Mouse (Mus musculus) heart, embryonic 13.5 days (tissue): ENCODE measurements around the gene Gm7544. TPM values are rescaled to one million over a fixed set of nuclear protein-coding genes. Genes with fewer than 3 reads are reported as not detected.
"Not testable (repeated sequence)": the region's sequence is repeated elsewhere in the genome, so short reads cannot be mapped to it uniquely, and the experiment has no call there.

Experiments used
- ATAC-seq: fragments of 200-750 bp; cut with Nextera tagmentation; 2 replicates; pipeline ENCODE4 v1.8.0; 2017; ENCODE audit warnings: moderate TSS enrichment; ENCODE audit not compliant: insufficient number of reproducible peaks, low FRiP score, low TSS enrichment; ENCODE audit errors: extremely low read depth
- H3K27ac ChIP-seq: fragments of 300-500 bp; sonication (generic); replicated peaks from 2 replicates; pipeline ENCODE4 v1.5.1; 2015; ENCODE audit warnings: moderate library complexity, mild to moderate bottlenecking, inconsistent platforms
- H3K27me3 ChIP-seq: fragments of 300-500 bp; sonication (generic); replicated peaks from 2 replicates; pipeline ENCODE4 v1.6.1; 2015; ENCODE audit warnings: mild to moderate bottlenecking, inconsistent platforms
- H3K36me3 ChIP-seq: fragments of 300-500 bp; sonication (generic); 2 replicates; pipeline ENCODE4 v1.6.1; 2015; ENCODE audit warnings: mild to moderate bottlenecking, inconsistent platforms
- H3K4me1 ChIP-seq: fragments of 300-500 bp; sonication (generic); 2 replicates; pipeline ENCODE4 v1.6.1; 2015; ENCODE audit warnings: inconsistent platforms
- H3K4me2 ChIP-seq: fragments of 300-500 bp; sonication (generic); 2 replicates; pipeline ENCODE4 v1.6.1; 2015; ENCODE audit warnings: inconsistent platforms, mild to moderate bottlenecking, moderate library complexity
- H3K4me3 ChIP-seq: fragments of 300-500 bp; sonication (generic); 2 replicates; pipeline ENCODE4 v1.5.1; 2015; ENCODE audit warnings: moderate library complexity, mild to moderate bottlenecking, inconsistent platforms
- H3K9ac ChIP-seq: fragments of 300-500 bp; sonication (generic); 2 replicates; pipeline ENCODE4 v1.6.1; 2015; ENCODE audit warnings: inconsistent platforms, mild to moderate bottlenecking, moderate library complexity
- H3K9me3 ChIP-seq: fragments of 300-500 bp; sonication (generic); 2 replicates; pipeline ENCODE4 v1.6.1; 2016; ENCODE audit warnings: inconsistent platforms
- WGBS: fragments of 180-500 bp; shearing (Covaris S2); methylation state at CpG from one replicate; pipeline ENCODE4 v1.1.7; 2015; ENCODE audit warnings: mixed read lengths; 5-methylcytosine and 5-hydroxymethylcytosine counted together
- polyA plus RNA-seq: library from polyadenylated mRNA; unstranded; fragments of >200 nt; fragmentation: Nextera tagmentation; extraction: Ambion mirVana; gene quantifications from 2 replicates; pipeline ENCODE4 v1.2.1, GENCODE M21; 2015

Gm7544 gene
- polyA plus RNA-seq, 1 experiment from 2014 or later, result not detected

DNA sequence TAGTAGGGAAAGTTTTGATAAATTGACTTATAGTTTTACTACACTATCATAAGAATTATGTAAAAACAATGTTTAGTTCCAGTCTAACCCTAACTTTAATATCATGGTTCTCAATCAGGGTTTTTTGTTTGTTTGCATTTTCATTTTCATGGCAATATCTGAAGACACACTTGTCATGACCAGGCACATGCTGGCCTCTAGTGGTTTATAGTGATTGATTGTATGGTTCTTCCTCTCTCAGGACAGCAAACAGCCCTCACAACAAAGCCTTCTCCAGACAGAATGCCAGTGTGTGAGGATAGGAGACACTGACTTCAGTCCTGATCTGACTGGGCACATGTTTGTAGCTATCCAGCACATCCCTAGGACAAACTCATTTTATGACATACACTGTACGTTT, 17.4 kb upstream of the Gm7544 start:
- no peak for ATAC-seq
- Histone ChIP-seq H3K9ac (no peak overlapping the region), H3K4me1 (peaks cover 38% of the 10 kb centered on the region), H3K27ac (peak overlapping the region; percentile 59; the same call in 1 of the 2 replicates), H3K4me3 (no peak overlapping the region), H3K27me3 (no peaks in the 10 kb centered on the region), H3K9me3 (no peaks in the 10 kb centered on the region), H3K36me3 (no peaks in the 10 kb centered on the region), H3K4me2 (no peak overlapping the region)
- WGBS, result 73% methylated on average over 1 of the region's 1 CpGs

DNA sequence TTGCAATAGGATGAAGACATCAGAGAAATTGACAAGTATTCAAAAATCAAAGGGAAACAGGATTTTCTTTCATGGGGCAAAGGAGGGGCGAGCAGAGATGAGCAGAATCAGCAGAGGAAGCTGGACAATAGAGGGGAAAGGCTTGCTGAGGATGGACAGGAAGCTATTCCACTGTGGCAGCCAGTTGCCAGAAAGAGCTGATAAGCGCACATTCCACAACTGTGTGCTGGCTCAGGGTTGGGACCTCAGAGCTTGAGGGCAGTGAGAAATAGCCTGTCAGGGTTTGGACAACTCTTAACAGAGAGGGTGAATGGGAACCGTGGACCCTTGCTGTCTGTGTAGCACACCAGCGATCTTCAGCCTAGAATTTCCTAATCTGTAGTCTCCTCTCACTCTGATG, 16.2 kb upstream of the Gm7544 start:
- Histone ChIP-seq H3K9me3 (no peaks in the 10 kb centered on the region), H3K4me1 (peaks cover 38% of the 10 kb centered on the region), H3K27ac (peak overlapping the region; percentile 73), H3K27me3 (no peaks in the 10 kb centered on the region), H3K4me3 (no peak overlapping the region), H3K9ac (0 out of 2 replicates have a peak overlapping the region, but pooled peaks have one; percentile 12), H3K4me2 (peak overlapping the region; percentile 35), H3K36me3 (no peaks in the 10 kb centered on the region)
- WGBS, result 10% methylated on average over 4 of the region's 4 CpGs
- ATAC-seq, result peak; percentile 61

GRCm38 (mm10) chr1:82966413-82966812, 10.6 kb upstream of the Gm7544 start:
- Histone ChIP-seq H3K36me3 (no peaks in the 10 kb centered on the region), H3K4me3 (no peak overlapping the region), H3K4me1 (peaks cover 8% of the 10 kb centered on the region), H3K27me3 (no peaks in the 10 kb centered on the region), H3K9me3 (no peaks in the 10 kb centered on the region), H3K27ac (no peak overlapping the region), H3K4me2 (no peak overlapping the region), H3K9ac (no peak overlapping the region)
- ATAC-seq, result no peak
- WGBS, result 64% methylated on average over 3 of the region's 3 CpGs

DNA sequence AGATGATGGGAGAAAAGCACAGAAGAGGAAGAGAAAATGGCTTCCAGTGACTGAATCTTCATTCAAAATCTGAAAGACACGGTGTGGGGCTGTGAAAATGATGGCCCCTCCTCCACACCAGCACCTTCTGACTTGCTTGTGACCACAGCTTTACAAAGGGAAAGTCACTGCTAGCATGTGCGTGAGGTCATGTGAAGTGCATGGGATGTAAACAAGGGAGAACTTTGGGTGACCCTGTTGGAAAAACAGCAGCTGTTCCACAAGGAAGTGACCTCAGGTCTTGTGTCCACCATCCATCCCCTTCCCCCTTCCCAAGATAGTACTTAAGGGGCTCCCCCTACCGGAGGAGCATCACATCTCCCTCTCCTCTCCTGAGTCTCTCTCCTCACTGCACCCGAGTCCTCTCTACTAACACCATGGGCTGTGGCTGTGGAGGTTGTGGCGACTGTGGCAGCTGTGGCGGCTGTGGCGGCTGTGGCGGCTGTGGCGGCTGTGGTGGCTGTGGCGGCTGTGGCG, 4.1 kb upstream of the Gm7544 start, which contains the start of gene Gm47955:
Gene Gm47955, plus strand, starts transcription at position 417 of the 516 bp plus-strand sequence.
- ATAC-seq, result no peak
- H3K9me3 ChIP-seq, result no peaks in the 10 kb centered on the region
- H3K4me1 ChIP-seq, result peaks cover 4% of the 10 kb centered on the region; the same call in 1 of the 2 replicates
- H3K36me3 ChIP-seq, result no peaks in the 10 kb centered on the region
- 82% methylated on average over 11 of the region's 11 CpGs for WGBS
- H3K4me3 ChIP-seq, result no peak within 1 kb of the TSS
- H3K4me2 ChIP-seq, result no peak within 1 kb of the TSS
- no peak within 1 kb of the TSS for H3K9ac ChIP-seq
- H3K27ac ChIP-seq, result no peak within 1 kb of the TSS
- no peaks in the 10 kb centered on the region for H3K27me3 ChIP-seq

GRCm38 (mm10) chr1:82948601-82949000, 7.2 kb downstream of the Gm7544 start:
- Histone ChIP-seq H3K36me3 (no peaks in the 10 kb centered on the region), H3K4me2 (no peak overlapping the region), H3K9me3 (no peaks in the 10 kb centered on the region), H3K9ac (no peak overlapping the region), H3K4me1 (peaks cover 3% of the 10 kb centered on the region; the same call in 1 of the 2 replicates), H3K4me3 (no peak overlapping the region), H3K27ac (no peak overlapping the region), H3K27me3 (no peaks in the 10 kb centered on the region)
- WGBS, result 81% methylated on average over 2 of the region's 2 CpGs
- no peak for ATAC-seq

- H3K4me1 ChIP-seq, H3K27ac ChIP-seq, H3K27me3 ChIP-seq, ATAC-seq, H3K36me3 ChIP-seq, H3K4me2 ChIP-seq, H3K9ac ChIP-seq, H3K9me3 ChIP-seq, H3K4me3 ChIP-seq: not testable (repeated sequence)
- 100% methylated on average over 2 of the region's 2 CpGs for WGBS
Observed at GRCm38 (mm10) chr1:82946029-82946428, 9.8 kb downstream of the Gm7544 start.

GRCm38 (mm10) chr1:82943295-82943694, 12.5 kb downstream of the Gm7544 start, which contains the start of gene A030003K21Rik:
A030003K21Rik (minus strand) TSS chr1:82943388.
- not testable (repeated sequence) for ATAC-seq, H3K4me2 ChIP-seq, H3K27ac ChIP-seq, H3K4me3 ChIP-seq, H3K36me3 ChIP-seq, H3K9ac ChIP-seq, H3K4me1 ChIP-seq, H3K27me3 ChIP-seq
- H3K9me3 ChIP-seq, result peaks cover 17% of the 10 kb centered on the region
- no CpG with 5 or more reads among the region's 6 CpGs for WGBS

DNA sequence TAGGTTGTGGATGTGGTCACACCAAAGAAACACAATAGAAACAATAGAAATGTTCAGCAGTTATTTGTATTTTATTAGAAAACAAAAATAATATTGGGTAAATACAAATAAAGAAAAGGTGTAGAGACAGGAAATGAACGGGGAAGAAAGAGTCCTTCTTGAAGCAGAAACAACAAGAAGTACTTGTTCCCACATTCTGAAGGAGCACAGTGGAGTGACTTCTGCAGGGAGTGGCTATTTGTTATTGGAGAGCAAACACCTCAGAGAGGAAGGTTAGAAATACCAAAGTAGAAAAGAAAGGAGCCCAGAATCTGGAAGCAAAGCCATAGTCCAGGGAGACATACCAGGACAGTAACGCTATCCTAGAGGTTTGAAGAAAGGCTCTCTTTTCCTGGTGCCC, 13.3 kb downstream of the Gm7544 start:
- WGBS, result 88% methylated on average over 2 of the region's 2 CpGs
- H3K27me3 ChIP-seq, ATAC-seq: not testable (repeated sequence)

DNA sequence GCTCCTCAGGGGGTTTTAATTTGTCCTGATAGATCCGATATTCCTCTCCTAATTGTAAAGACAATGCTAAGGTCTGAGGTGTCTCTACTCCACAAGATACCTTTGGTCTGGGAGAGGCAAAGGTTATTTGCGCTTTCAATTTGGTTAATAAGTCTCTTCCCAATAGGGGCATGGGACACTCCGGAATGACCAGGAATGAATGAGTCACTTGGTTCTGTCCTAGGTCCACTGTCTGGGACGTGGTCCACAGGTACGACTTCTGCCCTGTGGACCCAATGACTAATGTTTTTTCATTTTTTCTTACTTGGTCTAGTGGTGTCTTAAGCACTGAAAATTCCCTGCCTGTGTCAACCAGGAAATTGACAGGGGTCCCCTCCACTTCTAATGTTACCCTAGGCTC, 17.1 kb downstream of the Gm7544 start:
- Histone ChIP-seq H3K36me3 (no peaks in the 10 kb centered on the region), H3K9me3 (peaks cover 17% of the 10 kb centered on the region), H3K27ac (no peak overlapping the region)

More for the DNA sequence above, 13.3 kb downstream of the Gm7544 start:
- H3K4me1 ChIP-seq, H3K9ac ChIP-seq, H3K27ac ChIP-seq, H3K4me2 ChIP-seq, H3K4me3 ChIP-seq, H3K36me3 ChIP-seq: not testable (repeated sequence)
- peaks cover 17% of the 10 kb centered on the region for H3K9me3 ChIP-seq

DNA sequence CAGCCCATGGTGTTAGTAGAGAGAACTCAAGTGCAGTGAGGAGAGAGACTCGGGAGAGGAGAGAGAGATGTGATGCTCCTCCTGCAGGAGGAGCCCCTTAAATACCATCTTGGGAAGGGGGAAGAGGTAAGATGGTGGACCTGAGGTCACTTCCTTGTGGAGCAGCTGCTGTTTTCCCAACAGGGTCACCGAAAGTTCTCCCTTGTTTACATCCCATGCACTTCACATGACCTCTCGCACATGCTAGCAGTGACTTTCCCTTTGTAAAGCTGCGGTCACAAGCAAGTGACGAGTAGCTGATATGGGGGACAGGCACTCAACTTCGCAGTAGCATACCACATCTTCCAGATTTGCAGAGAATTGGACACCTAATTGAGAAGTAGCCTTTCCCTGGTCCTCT, 24.5 kb downstream of the Gm7544 start, which contains the start of gene Gm6217:
Gene Gm6217, minus strand, starts transcription at position 74 of the 400 bp plus-strand sequence.
- not testable (repeated sequence) for H3K4me2 ChIP-seq, H3K9me3 ChIP-seq, H3K9ac ChIP-seq, H3K4me3 ChIP-seq, H3K36me3 ChIP-seq, H3K4me1 ChIP-seq, H3K27me3 ChIP-seq, H3K27ac ChIP-seq, ATAC-seq
- no CpG with 5 or more reads among the region's 6 CpGs for WGBS

More for the DNA sequence above, 17.1 kb downstream of the Gm7544 start:
- Histone ChIP-seq H3K4me2 (no peak overlapping the region), H3K4me3 (no peak overlapping the region), H3K4me1 (no peaks in the 10 kb centered on the region), H3K27me3 (no peaks in the 10 kb centered on the region), H3K9ac (no peak overlapping the region)
- ATAC-seq, result no peak
- 87% methylated on average over 5 of the region's 5 CpGs for WGBS

GRCm38 (mm10) chr1:82930558-82930957, 25.3 kb downstream of the Gm7544 start:
- H3K4me1 ChIP-seq, H3K4me2 ChIP-seq, H3K36me3 ChIP-seq, H3K4me3 ChIP-seq, H3K27ac ChIP-seq, H3K27me3 ChIP-seq, ATAC-seq, H3K9ac ChIP-seq, H3K9me3 ChIP-seq: not testable (repeated sequence)
- 73% methylated on average over 1 of the region's 3 CpGs for WGBS

DNA sequence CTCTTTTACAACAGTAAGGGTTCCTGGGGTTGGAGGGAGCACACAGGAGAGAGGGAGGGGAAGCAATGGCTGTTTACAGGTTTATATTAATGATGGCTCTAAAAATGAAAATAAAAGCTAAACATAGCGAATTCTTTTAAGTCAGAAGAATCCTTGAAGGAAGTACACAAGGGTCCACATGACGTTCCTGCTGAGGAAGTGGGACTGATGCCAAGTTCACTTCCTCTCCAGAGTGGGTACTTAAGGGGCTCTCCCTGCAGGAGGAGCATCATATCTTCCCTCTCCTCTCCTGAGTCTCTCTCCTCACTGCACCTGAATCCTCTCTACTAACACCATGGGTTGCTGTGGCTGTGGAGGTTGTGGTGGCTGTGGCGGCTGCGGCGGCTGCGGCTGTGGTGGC, 31.2 kb downstream of the Gm7544 start, which contains the start of gene A030014E15Rik:
Gene A030014E15Rik, plus strand, starts transcription at position 268 of the 400 bp plus-strand sequence.
- WGBS, result 86% methylated on average over 6 of the region's 6 CpGs
- H3K36me3 ChIP-seq, result no peaks in the 10 kb centered on the region
- H3K9ac ChIP-seq, result no peak within 1 kb of the TSS
- H3K4me1 ChIP-seq, result no peaks in the 10 kb centered on the region
- H3K27ac ChIP-seq, result no peak within 1 kb of the TSS
- H3K4me3 ChIP-seq, result no peak within 1 kb of the TSS
- no peak for ATAC-seq
- H3K27me3 ChIP-seq, result no peaks in the 10 kb centered on the region
- no peak within 1 kb of the TSS for H3K4me2 ChIP-seq
- no peaks in the 10 kb centered on the region for H3K9me3 ChIP-seq
